Mouse (Mus musculus) layer of hippocampus, postnatal 25 days (tissue): ENCODE results near the gene Clec4d. TPM values are rescaled to one million over a fixed set of nuclear protein-coding genes. Genes with fewer than 3 reads are reported as not detected.
"Not testable (repeated sequence)": the region's sequence is repeated elsewhere in the genome, so short reads cannot be mapped to it uniquely, and the experiment has no call there.

Experiments
- DNase-seq, 2 experiments: peaks; one replicate each; pipeline ENCODE4 v3.0.0; 2022; ENCODE audit warnings: mixed read lengths in 2 of 2, low spot score in 1 of 2; ENCODE audit errors: extremely low spot score in 1 of 2
- total RNA-seq, 2 experiments: library from RNA; stranded (reverse); gene quantifications; 2 replicates each; pipeline ENCODE4 v1.2.3; 2021

The Clec4d gene
- total RNA-seq, 2 experiments from 2014 or later = not detected

DNA sequence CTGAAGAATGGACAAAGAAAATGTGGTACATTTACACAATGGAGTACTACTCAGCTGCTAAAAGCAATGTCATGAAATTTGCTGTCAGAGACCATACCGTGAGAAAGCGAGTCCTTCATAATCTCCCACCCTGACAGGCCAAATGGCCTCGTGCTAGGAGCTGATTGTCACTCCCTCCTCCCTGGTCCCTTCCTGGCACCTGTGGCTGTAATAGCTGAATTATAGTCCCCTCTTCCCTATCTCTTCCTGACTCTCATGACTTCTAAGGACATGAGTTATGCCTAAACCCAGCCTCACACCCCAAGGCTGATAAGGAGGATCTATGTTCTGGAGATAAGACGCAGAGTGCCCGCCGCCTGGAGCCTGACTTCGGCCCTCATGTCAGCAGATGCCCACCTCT, 44.4 kb downstream of the Clec4d start:
- DNase-seq = not testable (repeated sequence)

DNA sequence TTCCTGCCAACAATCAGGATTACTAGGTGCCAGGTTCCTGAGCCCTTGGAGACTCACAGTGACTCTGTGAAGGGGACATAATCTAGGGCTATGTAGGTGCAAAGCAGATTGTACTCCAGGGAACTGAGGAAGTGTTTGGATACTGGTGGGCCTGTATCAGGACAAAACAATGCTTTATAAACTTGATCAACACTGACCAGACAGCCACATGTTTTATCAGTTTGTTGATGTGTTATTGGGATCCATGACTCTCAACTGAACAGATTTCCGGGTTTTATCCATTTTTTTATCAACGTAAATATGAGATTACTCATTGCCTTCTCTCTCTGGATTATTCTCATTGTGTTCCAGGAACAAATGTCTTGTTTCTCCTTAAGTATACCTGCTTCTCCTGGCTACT, 46.1 kb downstream of the Clec4d start, which contains the start of gene Vmn2r19:
Gene Vmn2r19 (plus strand): TSS at position 301 of the 400 bp plus-strand sequence.
- DNase-seq = no peak

Other genes with a start within 250 kb of the Clec4d start
- not detected for gene Clec4b1, start 212.1 kb upstream of the Clec4d start, total RNA-seq
- 1 to 10 TPM; 1.7 to 2.7 TPM for gene Clec4a2, start 155.7 kb upstream of the Clec4d start, total RNA-seq
- not detected for gene Clec4b2, start 89.2 kb upstream of the Clec4d start, total RNA-seq
- gene Clec4n, start 32.3 kb upstream of the Clec4d start, total RNA-seq = not detected
- gene Clec4e, start 27.8 kb downstream of the Clec4d start, total RNA-seq = not detected
- not detected for gene Vmn2r19, start 46.2 kb downstream of the Clec4d start, total RNA-seq
- gene Vmn2r20, start 156.0 kb downstream of the Clec4d start, total RNA-seq = not detected